Mouse (Mus musculus) bone marrow macrophage, adult 2 months (primary cell): ENCODE data around the gene Gm21103. TPM values are rescaled to one million over a fixed set of nuclear protein-coding genes. Genes with fewer than 3 reads are reported as not detected.
"Not testable (repeated sequence)": the region's sequence is repeated elsewhere in the genome, so short reads cannot be mapped to it uniquely, and the experiment has no call there.

Source experiments
- H3K27ac ChIP-seq: 2 replicates; pipeline ENCODE4 v1.5.1; 2012; ENCODE audit warnings: low read depth, low read length; ENCODE audit not compliant: insufficient read depth
- H3K4me1 ChIP-seq: 2 replicates; pipeline ENCODE4 v1.6.1; 2012; ENCODE audit warnings: low read length; ENCODE audit not compliant: control insufficient read depth, insufficient read depth
- H3K4me3 ChIP-seq: 2 replicates; pipeline ENCODE4 v1.5.1; 2012; ENCODE audit warnings: mild to moderate bottlenecking, low read length, moderate library complexity; ENCODE audit not compliant: insufficient read depth
- polyA plus RNA-seq: library from polyadenylated mRNA; stranded (reverse); fragments of >200 nt; gene quantifications from 2 replicates; pipeline ENCODE4 v1.2.4, GENCODE M21; 2012; ENCODE audit not compliant: missing spikeins, insufficient read depth, insufficient read length

Gm21103 gene
- polyA plus RNA-seq = not detected in 2 replicates

GRCm38 (mm10) chr14:6304743-6305142 lies at the start of gene Gm21103:
Gene Gm21103, minus strand, starts transcription at chr14:6304843.
- H3K4me1 ChIP-seq, H3K27ac ChIP-seq, H3K4me3 ChIP-seq: not testable (repeated sequence)

GRCm38 (mm10) chr14:6343578-6343977 lies 38.9 kb upstream of the Gm21103 start, which contains the start of gene Gm3618:
Gene Gm3618, minus strand, starts transcription at chr14:6343678.
- not testable (repeated sequence) for H3K27ac ChIP-seq, H3K4me1 ChIP-seq, H3K4me3 ChIP-seq

GRCm38 (mm10) chr14:6286931-6287715 lies 17.5 kb downstream of the Gm21103 start, which contains the start of gene Gm3411:
Gene Gm3411, minus strand, starts transcription at chr14:6287250.
- not testable (repeated sequence) for H3K4me1 ChIP-seq, H3K4me3 ChIP-seq, H3K27ac ChIP-seq

Other genes with a start within 250 kb of the Gm21103 start
- not detected in 2 replicates for gene Gm6337, start 246.6 kb downstream of the Gm21103 start, polyA plus RNA-seq
- gene Gm8206, start 210.9 kb downstream of the Gm21103 start, polyA plus RNA-seq = not detected in 2 replicates
- not detected in 2 replicates for gene Gm3468, start 196.2 kb downstream of the Gm21103 start, polyA plus RNA-seq
- gene Gm3476, start 179.0 kb downstream of the Gm21103 start, polyA plus RNA-seq = not detected in 2 replicates
- not detected in 2 replicates for gene Gm21560, start 85.6 kb downstream of the Gm21103 start, polyA plus RNA-seq
- gene Gm3411, start 17.6 kb downstream of the Gm21103 start, polyA plus RNA-seq = not detected in 2 replicates
- not detected in 2 replicates for gene Gm3618, start 38.8 kb upstream of the Gm21103 start, polyA plus RNA-seq
- gene Gm16440, start 85.5 kb upstream of the Gm21103 start, polyA plus RNA-seq = not detected in 2 replicates
- gene Gm3591, start 107.6 kb upstream of the Gm21103 start, polyA plus RNA-seq = not detected in 2 replicates
- not detected in 2 replicates for gene Gm3594, start 139.8 kb upstream of the Gm21103 start, polyA plus RNA-seq
- gene Gm8356, start 232.4 kb upstream of the Gm21103 start, polyA plus RNA-seq = not detected in 2 replicates